Mouse (Mus musculus): ENCODE measurements around the gene E2f6.

- no peak for TF ChIP-seq ELF1 (IDR thresholded peaks at IDR 0.05; ENCODE audit: low read depth, low read length)
- no peak for TF ChIP-seq POLR2A (IDR thresholded peaks at IDR 0.05; ENCODE audit: control insufficient read depth in 1 of 2, insufficient read depth in 1 of 2, low read depth in 1 of 2, low read length in 2 of 2, poor library complexity in 1 of 2)
- TF ChIP-seq CTCF (IDR thresholded peaks at IDR 0.05 in 2 of 3, conservative IDR thresholded peaks at IDR 0.05 in 1 of 3; ENCODE audit: control insufficient read depth in 1 of 3, insufficient read depth in 1 of 3, low read depth in 2 of 3, low read length in 3 of 3, poor library complexity in 1 of 3, severe bottlenecking in 1 of 3): no peak
- no peak for TF ChIP-seq NELFE (IDR thresholded peaks at IDR 0.05; ENCODE audit: low read depth, low read length)
- TF ChIP-seq TCF12 (IDR thresholded peaks at IDR 0.05; ENCODE audit: low read depth, low read length): no peak
- TF ChIP-seq ZNF384 (IDR thresholded peaks at IDR 0.05; ENCODE audit: low read depth, low read length): no peak
- no peak for TF ChIP-seq MAX (IDR thresholded peaks at IDR 0.05; ENCODE audit: low read length)
- TF ChIP-seq BHLHE40 (IDR thresholded peaks at IDR 0.05; ENCODE audit: borderline replicate concordance, low read depth, low read length): no peak
- TF ChIP-seq EP300 (IDR thresholded peaks at IDR 0.05; ENCODE audit: low read depth in 1 of 2, low read length in 2 of 2): no peak
Observed at GRCm38 (mm10) chr12:16779165-16779564, 31.6 kb upstream of the E2f6 start.
